Mouse (Mus musculus) hindbrain, embryonic 11.5 days (tissue): ENCODE results near the gene Hist1h2bf. TPM values are rescaled to one million over a fixed set of nuclear protein-coding genes. Genes with fewer than 3 reads are reported as not detected.
A peak's percentile ranks its signal among the peaks of the same experiment; 100 is the strongest.
"Not testable (repeated sequence)": the region's sequence is repeated elsewhere in the genome, so short reads cannot be mapped to it uniquely, and the experiment has no call there.

Source experiments
- ATAC-seq: fragments of 200-750 bp; cut with Nextera tagmentation; 2 replicates; pipeline ENCODE4 v1.8.0; 2017; ENCODE audit warnings: mild to moderate bottlenecking, moderate TSS enrichment, moderate library complexity; ENCODE audit not compliant: low FRiP score
- DNase-seq: peaks from one replicate; pipeline ENCODE4 v3.0.0-alpha.2; 2015; ENCODE audit warnings: low spot score
- H3K27ac ChIP-seq: fragments of 300-500 bp; sonication (generic); 2 replicates; pipeline ENCODE4 v1.5.1; 2014; ENCODE audit warnings: mild to moderate bottlenecking, low read depth, low read length
- H3K27me3 ChIP-seq: fragments of 300-500 bp; sonication (generic); 2 replicates; pipeline ENCODE4 v1.6.1; 2014; ENCODE audit warnings: mild to moderate bottlenecking, low read length, moderate library complexity, mixed read lengths; ENCODE audit not compliant: control insufficient read depth, insufficient read depth
- H3K36me3 ChIP-seq: fragments of 300-500 bp; sonication (generic); 2 replicates; pipeline ENCODE4 v1.6.1; 2014; ENCODE audit warnings: mild to moderate bottlenecking, low read length, moderate library complexity, mixed read lengths; ENCODE audit not compliant: control insufficient read depth, insufficient read depth
- H3K4me1 ChIP-seq: fragments of 300-500 bp; sonication (generic); replicated peaks from 2 replicates; pipeline ENCODE4 v1.6.1; 2014; ENCODE audit warnings: low read length, mixed read lengths; ENCODE audit not compliant: control insufficient read depth, insufficient read depth
- H3K4me2 ChIP-seq: fragments of 300-500 bp; sonication (generic); replicated peaks from 2 replicates; pipeline ENCODE4 v1.6.1; 2014; ENCODE audit warnings: mild to moderate bottlenecking, low read depth, low read length
- H3K4me3 ChIP-seq: fragments of 300-500 bp; sonication (generic); 2 replicates; pipeline ENCODE4 v1.5.1; 2014; ENCODE audit warnings: low read depth, low read length
- H3K9ac ChIP-seq: fragments of 300-500 bp; sonication (generic); 2 replicates; pipeline ENCODE4 v1.6.1; 2014; ENCODE audit warnings: low read depth, low read length
- H3K9me3 ChIP-seq: fragments of 300-500 bp; sonication (generic); 2 replicates; pipeline ENCODE4 v1.6.1; 2016; ENCODE audit warnings: low read length; ENCODE audit not compliant: control insufficient read depth
- WGBS: fragments of 180-500 bp; shearing (Covaris S2); extraction: QIAGEN DNeasy Blood & Tissue Kit; methylation state at CpG from one replicate; pipeline ENCODE4 v1.1.7; 2014; 5-methylcytosine and 5-hydroxymethylcytosine counted together
- polyA plus RNA-seq: library from polyadenylated mRNA; unstranded; fragments of >200 nt; fragmentation: Nextera tagmentation; extraction: Ambion mirVana; gene quantifications from 2 replicates; pipeline ENCODE4 v1.2.1, GENCODE M21; 2014

The Hist1h2bf gene
- polyA plus RNA-seq, 1 experiment from 2014 or later: 1.5 TPM

DNA sequence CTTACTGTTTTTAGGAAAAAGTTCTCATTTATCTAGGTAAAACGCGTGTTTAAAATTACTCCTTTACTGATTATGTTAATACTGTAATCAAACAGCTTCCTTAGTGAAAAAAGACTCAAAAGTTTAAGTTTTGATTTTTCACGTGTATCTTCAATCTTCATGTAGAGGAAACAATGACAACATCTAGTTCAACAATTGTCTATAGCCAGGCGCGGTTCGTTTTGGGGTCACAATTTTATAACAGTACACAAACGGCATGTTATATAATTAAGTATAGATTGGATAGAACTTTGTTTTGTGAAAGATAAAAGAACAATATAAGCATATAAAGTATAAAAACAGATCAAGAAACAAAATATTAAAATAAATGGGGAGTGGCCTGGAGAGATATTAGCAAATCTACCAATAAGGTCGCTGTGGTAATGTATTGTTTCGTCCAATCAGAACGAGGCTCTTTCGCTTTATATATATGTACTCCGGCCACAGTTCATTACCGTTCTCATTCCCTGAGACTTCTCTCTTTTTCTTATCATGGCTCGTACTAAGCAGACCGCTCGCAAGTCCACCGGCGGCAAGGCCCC lies 1.4 kb upstream of the Hist1h2bf start, which contains the start of gene Hist1h3d:
TSS of gene Hist1h3d (plus strand) at position 493 of the 581 bp plus-strand sequence.
- under 1% methylated on average over 18 of the region's 18 CpGs for WGBS
- ATAC-seq: peak; percentile 63
- Histone ChIP-seq H3K27ac (peak within 1 kb of the TSS; percentile 77), H3K36me3 (no peaks in the 10 kb centered on the region), H3K9ac (peak within 1 kb of the TSS; percentile 65), H3K4me3 (peak within 1 kb of the TSS; percentile 41), H3K27me3 (no peaks in the 10 kb centered on the region), H3K4me2 (peak within 1 kb of the TSS; percentile 66), H3K9me3 (no peaks in the 10 kb centered on the region), H3K4me1 (peaks cover 2% of the 10 kb centered on the region; the same call in 1 of the 2 replicates)
- peak; percentile 78 for DNase-seq

DNA sequence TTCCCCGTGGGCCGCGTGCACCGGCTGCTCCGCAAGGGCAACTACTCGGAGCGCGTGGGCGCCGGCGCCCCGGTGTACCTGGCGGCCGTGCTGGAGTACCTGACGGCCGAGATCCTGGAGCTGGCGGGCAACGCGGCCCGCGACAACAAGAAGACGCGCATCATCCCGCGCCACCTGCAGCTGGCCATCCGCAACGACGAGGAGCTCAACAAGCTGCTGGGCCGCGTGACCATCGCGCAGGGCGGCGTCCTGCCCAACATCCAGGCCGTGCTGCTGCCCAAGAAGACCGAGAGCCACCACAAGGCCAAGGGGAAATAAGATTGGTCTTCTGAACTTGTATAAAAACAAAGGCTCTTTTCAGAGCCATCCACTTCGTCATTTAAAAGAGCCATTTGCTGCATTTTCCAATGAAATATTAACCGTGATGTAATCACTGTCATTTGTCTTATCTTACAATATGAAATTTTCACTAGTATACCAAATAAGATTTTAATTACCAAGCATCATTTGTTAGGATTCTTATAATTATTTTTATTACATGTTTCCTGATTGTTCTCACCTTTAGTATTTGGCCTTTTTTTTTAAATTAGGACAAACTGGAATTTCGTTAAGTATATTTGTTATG lies 662 bp upstream of the Hist1h2bf start:
- not testable (repeated sequence) for DNase-seq, H3K9me3 ChIP-seq, H3K27me3 ChIP-seq, H3K9ac ChIP-seq, H3K36me3 ChIP-seq, H3K4me1 ChIP-seq
- H3K4me2 ChIP-seq: peak overlapping the region; percentile 43
- WGBS: under 1% methylated on average over 5 of the region's 39 CpGs
- H3K27ac ChIP-seq: peak overlapping the region; percentile 72
- H3K4me3 ChIP-seq: peak overlapping the region; percentile 41
- ATAC-seq: peak; percentile 3; the same call in 1 of the 2 replicates

DNA sequence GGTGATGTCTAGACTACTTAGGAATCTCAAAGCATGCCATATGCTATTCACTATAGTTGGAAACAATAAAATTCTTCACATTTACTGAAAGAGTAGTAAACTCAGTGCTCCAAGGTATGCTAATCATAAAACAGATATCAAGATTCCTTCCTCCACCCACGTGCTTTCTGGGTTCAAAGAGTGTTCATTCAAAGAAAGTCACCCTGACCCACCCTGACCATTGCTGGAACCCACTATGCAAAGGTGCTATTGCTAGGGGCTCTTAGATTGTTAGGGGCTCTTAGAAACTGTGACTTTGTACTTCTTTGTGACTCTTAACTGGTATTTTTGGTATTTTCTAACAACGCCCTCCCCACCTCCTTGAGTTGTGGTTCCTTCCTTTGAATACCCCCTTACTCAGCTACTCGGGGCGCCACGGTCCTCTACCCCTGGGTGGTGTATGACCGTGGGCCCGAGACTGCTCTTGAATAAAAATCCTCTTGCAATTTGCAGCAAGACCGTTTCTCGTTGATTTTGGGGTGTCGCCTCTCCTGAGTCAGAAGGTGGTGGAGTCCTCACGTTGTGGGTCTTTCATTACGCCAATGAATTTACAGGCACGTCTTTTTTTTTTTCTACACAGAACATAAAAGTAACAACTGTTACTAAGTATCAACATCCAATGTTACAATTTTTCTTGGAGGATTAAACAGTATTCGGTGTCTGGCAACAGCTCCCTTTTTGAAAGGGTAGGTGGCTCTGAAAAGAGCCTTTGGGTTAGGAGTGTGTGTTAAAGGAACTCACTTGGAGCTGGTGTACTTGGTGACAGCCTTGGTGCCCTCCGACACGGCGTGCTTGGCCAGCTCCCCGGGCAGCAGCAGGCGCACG lies 730 bp downstream of the Hist1h2bf start:
- peak overlapping the region; percentile 23 for H3K4me3 ChIP-seq
- H3K4me1 ChIP-seq, H3K36me3 ChIP-seq, H3K9me3 ChIP-seq, DNase-seq, H3K27me3 ChIP-seq, ATAC-seq: not testable (repeated sequence)
- H3K4me2 ChIP-seq: peak overlapping the region; percentile 63
- 14% methylated on average over 17 of the region's 20 CpGs for WGBS
- H3K27ac ChIP-seq: peak overlapping the region; percentile 94
- peak overlapping the region; percentile 50; the same call in 1 of the 2 replicates for H3K9ac ChIP-seq

DNA sequence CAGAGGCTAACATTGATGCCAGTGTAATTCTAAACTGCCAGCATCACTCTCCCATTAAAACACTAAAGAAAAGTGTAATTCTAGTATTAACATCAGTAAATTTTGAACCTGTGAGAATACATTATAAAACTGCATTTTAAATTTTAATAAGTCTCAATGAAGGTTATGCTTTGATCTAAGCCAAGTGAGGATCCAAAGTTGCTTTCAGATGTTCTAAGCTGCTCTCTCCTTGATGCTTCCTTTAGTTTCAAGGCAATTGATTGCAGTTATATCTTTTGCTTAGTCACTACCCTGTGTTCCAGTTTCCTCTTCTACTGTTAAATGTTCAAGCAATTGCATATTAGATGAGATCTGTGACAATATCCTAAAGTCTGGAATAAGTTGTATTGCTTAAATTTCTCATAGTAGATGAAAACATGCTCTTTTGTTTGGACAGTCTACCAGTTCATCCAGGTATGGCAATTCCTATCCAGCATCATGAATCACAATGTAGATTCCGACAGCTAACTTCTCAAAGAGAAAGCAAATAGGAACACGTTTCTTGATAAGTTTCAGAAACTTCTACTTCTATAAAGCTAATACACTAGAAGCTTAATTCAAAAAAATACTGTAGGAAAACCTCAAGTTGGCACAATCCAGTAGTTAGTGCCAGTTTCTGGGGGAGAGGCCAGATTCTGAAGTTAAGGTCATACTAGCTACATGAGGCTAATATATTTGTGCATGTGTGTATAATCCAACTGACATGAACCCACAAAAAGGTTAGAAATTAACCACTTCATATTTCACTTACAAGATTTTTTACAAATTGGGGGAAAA lies 1.6 kb downstream of the Hist1h2bf start:
- Histone ChIP-seq H3K9ac (peak overlapping the region; percentile 65; the same call in 1 of the 2 replicates), H3K27me3 (no peaks in the 10 kb centered on the region), H3K27ac (peak overlapping the region; percentile 94), H3K9me3 (no peaks in the 10 kb centered on the region), H3K4me3 (peak overlapping the region; percentile 39), H3K4me2 (peak overlapping the region; percentile 63), H3K36me3 (no peaks in the 10 kb centered on the region), H3K4me1 (peaks cover 2% of the 10 kb centered on the region; the same call in 1 of the 2 replicates)
- ATAC-seq (no peak), DNase-seq (no peak)
- WGBS: 41% methylated on average over 2 of the region's 2 CpGs

DNA sequence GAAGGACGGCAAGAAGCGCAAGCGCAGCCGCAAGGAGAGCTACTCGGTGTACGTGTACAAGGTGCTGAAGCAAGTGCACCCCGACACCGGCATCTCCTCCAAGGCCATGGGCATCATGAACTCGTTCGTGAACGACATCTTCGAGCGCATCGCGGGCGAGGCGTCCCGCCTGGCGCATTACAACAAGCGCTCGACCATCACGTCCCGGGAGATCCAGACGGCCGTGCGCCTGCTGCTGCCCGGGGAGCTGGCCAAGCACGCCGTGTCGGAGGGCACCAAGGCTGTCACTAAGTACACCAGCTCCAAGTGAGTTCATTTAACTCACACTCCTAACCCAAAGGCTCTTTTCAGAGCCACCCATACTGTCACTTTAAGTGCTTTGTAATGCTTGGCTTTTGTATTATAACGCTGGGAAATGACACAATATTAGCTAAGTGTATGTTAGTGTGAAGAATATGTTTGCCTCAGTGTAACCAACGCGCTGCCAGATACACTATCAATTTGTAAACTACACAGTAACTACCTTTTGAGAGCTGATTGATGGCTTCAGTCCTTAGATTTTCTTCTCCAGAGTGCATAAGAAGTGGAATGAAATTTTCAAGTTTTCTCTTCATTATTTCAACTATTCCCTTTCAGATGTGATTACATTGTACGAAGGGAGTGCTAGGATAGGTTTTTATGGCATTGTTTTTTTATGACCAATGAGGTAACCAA lies 2.3 kb downstream of the Hist1h2bf start:
- Histone ChIP-seq H3K9ac (peak overlapping the region; percentile 65), H3K4me2 (peak overlapping the region; percentile 63), H3K4me3 (peak overlapping the region; percentile 39), H3K27ac (peak overlapping the region; percentile 94)
- DNase-seq: peak; percentile 61
- not testable (repeated sequence) for H3K9me3 ChIP-seq, H3K4me1 ChIP-seq, ATAC-seq, H3K36me3 ChIP-seq, H3K27me3 ChIP-seq
- WGBS: 1% methylated on average over 8 of the region's 34 CpGs

DNA sequence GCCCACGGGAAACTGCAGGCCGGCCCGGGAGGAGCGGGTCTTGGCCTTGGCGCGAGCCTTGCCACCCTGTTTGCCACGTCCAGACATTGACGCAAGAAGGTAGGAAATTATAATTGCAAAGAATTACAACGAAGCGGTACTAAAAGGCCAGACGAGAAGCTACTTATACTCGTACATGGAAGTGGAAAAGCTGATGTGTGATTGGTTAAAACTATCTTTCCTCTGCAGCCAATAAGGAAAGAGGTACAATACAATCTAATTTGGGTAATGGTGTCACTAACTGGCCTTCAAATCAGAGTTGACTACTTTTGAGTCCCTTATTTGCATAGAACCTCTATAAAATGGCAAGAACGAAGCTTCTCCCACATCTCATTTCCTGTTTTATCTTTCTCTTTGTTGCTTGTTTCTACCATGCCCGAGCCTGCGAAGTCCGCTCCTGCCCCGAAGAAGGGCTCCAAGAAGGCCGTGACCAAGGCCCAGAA lies 2.9 kb downstream of the Hist1h2bf start, which contains the start of the genes Hist1h2ae and Hist1h2bg:
TSS of gene Hist1h2ae (minus strand) at position 199 of the 482 bp plus-strand sequence.
TSS of gene Hist1h2bg (plus strand) at position 375 of the 482 bp plus-strand sequence.
- Histone ChIP-seq H3K27ac (peak within 1 kb of the TSS; percentile 94), H3K4me1 (no peaks in the 10 kb centered on the region), H3K4me3 (peak within 1 kb of the TSS; percentile 39), H3K27me3 (no peaks in the 10 kb centered on the region), H3K4me2 (peak within 1 kb of the TSS; percentile 63), H3K9ac (peak within 1 kb of the TSS; percentile 65), H3K36me3 (no peaks in the 10 kb centered on the region), H3K9me3 (no peaks in the 10 kb centered on the region)
- DNase-seq (peak; percentile 80), ATAC-seq (peak; percentile 91)
- under 1% methylated on average over 17 of the region's 18 CpGs for WGBS

DNA sequence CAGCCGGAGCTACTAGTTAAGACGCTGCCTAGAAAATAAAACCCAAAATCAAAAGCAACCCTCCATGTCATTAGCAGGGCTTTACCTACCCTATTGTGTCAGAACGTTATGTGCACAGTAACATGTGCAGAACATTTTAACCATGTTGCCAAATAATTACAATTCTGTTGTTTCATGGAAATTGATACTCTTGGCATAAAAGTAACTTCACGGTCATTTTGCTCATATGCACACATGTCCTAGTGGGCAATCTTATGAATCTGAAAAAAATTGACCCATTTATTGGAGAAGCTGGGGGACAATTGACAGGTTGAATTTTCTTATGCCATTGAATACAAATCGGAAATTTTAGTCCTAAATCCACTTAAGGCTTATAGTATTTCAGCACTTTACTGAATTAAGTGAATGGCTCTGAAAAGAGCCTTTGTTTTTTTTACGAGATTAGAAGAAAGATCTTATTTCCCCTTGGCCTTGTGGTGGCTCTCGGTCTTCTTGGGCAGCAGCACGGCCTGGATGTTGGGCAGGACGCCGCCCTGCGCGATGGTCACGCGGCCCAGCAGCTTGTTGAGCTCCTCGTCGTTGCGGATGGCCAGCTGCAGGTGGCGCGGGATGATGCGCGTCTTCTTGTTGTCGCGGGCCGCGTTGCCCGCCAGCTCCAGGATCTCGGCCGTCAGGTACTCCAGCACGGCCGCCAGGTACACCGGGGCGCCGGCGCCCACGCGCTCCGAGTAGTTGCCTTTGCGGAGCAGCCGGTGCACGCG lies 3.6 kb downstream of the Hist1h2bf start:
- DNase-seq: not testable (repeated sequence)

More for the DNA sequence above, 3.6 kb downstream of the Hist1h2bf start:
- H3K4me2 ChIP-seq: peak overlapping the region; percentile 44
- peak overlapping the region; percentile 32 for H3K4me3 ChIP-seq
- not testable (repeated sequence) for H3K36me3 ChIP-seq, ATAC-seq, H3K4me1 ChIP-seq, H3K9me3 ChIP-seq, H3K27me3 ChIP-seq
- H3K27ac ChIP-seq: peak overlapping the region; percentile 90
- H3K9ac ChIP-seq: peak overlapping the region; percentile 45
- WGBS: 3% methylated on average over 24 of the region's 41 CpGs
